Mouse (Mus musculus) hindbrain, embryonic 11.5 days (tissue): ENCODE data around the gene Stk24. TPM values are rescaled to one million over a fixed set of nuclear protein-coding genes. Genes with fewer than 3 reads are reported as not detected.

Experiments used
- ATAC-seq: fragments of 200-750 bp; cut with Nextera tagmentation; 2 replicates; pipeline ENCODE4 v1.8.0; 2017; ENCODE audit warnings: mild to moderate bottlenecking, moderate TSS enrichment, moderate library complexity; ENCODE audit not compliant: low FRiP score
- DNase-seq: peaks from one replicate; pipeline ENCODE4 v3.0.0-alpha.2; 2015; ENCODE audit warnings: low spot score
- H3K27ac ChIP-seq: fragments of 300-500 bp; sonication (generic); 2 replicates; pipeline ENCODE4 v1.5.1; 2014; ENCODE audit warnings: mild to moderate bottlenecking, low read depth, low read length
- H3K27me3 ChIP-seq: fragments of 300-500 bp; sonication (generic); 2 replicates; pipeline ENCODE4 v1.6.1; 2014; ENCODE audit warnings: mild to moderate bottlenecking, low read length, moderate library complexity, mixed read lengths; ENCODE audit not compliant: control insufficient read depth, insufficient read depth
- H3K36me3 ChIP-seq: fragments of 300-500 bp; sonication (generic); 2 replicates; pipeline ENCODE4 v1.6.1; 2014; ENCODE audit warnings: mild to moderate bottlenecking, low read length, moderate library complexity, mixed read lengths; ENCODE audit not compliant: control insufficient read depth, insufficient read depth
- H3K4me1 ChIP-seq: fragments of 300-500 bp; sonication (generic); replicated peaks from 2 replicates; pipeline ENCODE4 v1.6.1; 2014; ENCODE audit warnings: low read length, mixed read lengths; ENCODE audit not compliant: control insufficient read depth, insufficient read depth
- H3K4me2 ChIP-seq: fragments of 300-500 bp; sonication (generic); replicated peaks from 2 replicates; pipeline ENCODE4 v1.6.1; 2014; ENCODE audit warnings: mild to moderate bottlenecking, low read depth, low read length
- H3K4me3 ChIP-seq: fragments of 300-500 bp; sonication (generic); 2 replicates; pipeline ENCODE4 v1.5.1; 2014; ENCODE audit warnings: low read depth, low read length
- H3K9ac ChIP-seq: fragments of 300-500 bp; sonication (generic); 2 replicates; pipeline ENCODE4 v1.6.1; 2014; ENCODE audit warnings: low read depth, low read length
- H3K9me3 ChIP-seq: fragments of 300-500 bp; sonication (generic); 2 replicates; pipeline ENCODE4 v1.6.1; 2016; ENCODE audit warnings: low read length; ENCODE audit not compliant: control insufficient read depth
- WGBS: fragments of 180-500 bp; shearing (Covaris S2); extraction: QIAGEN DNeasy Blood & Tissue Kit; methylation state at CpG from one replicate; pipeline ENCODE4 v1.1.7; 2014; 5-methylcytosine and 5-hydroxymethylcytosine counted together
- polyA plus RNA-seq: library from polyadenylated mRNA; unstranded; fragments of >200 nt; fragmentation: Nextera tagmentation; extraction: Ambion mirVana; gene quantifications from 2 replicates; pipeline ENCODE4 v1.2.1, GENCODE M21; 2014

Stk24 gene
- polyA plus RNA-seq, 1 experiment from 2014 or later, result 33.3 TPM

GRCm38 (mm10) chr14:121351737-121352136 lies 28.1 kb downstream of the Stk24 start:
- Histone ChIP-seq H3K27ac (no peak overlapping the region), H3K36me3 (no peaks in the 10 kb centered on the region), H3K4me1 (no peaks in the 10 kb centered on the region), H3K9ac (no peak overlapping the region), H3K27me3 (no peaks in the 10 kb centered on the region), H3K4me3 (no peak overlapping the region), H3K9me3 (no peaks in the 10 kb centered on the region), H3K4me2 (no peak overlapping the region)
- WGBS, result 92% methylated on average over 4 of the region's 4 CpGs
- DNase-seq (no peak), ATAC-seq (no peak)

GRCm38 (mm10) chr14:121350011-121350410 lies 29.8 kb downstream of the Stk24 start:
- ATAC-seq (no peak), DNase-seq (no peak)
- H3K4me3 ChIP-seq, result no peak overlapping the region
- no peaks in the 10 kb centered on the region for H3K27me3 ChIP-seq
- 84% methylated on average over 8 of the region's 8 CpGs for WGBS
- no peaks in the 10 kb centered on the region for H3K4me1 ChIP-seq
- H3K36me3 ChIP-seq, result no peaks in the 10 kb centered on the region
- H3K9me3 ChIP-seq, result no peaks in the 10 kb centered on the region
- no peak overlapping the region for H3K9ac ChIP-seq
- no peak overlapping the region for H3K4me2 ChIP-seq
- H3K27ac ChIP-seq, result no peak overlapping the region

GRCm38 (mm10) chr14:121349291-121349690 lies 30.5 kb downstream of the Stk24 start:
- no peaks in the 10 kb centered on the region for H3K36me3 ChIP-seq
- H3K9me3 ChIP-seq, result no peaks in the 10 kb centered on the region
- H3K27me3 ChIP-seq, result no peaks in the 10 kb centered on the region
- no peaks in the 10 kb centered on the region for H3K4me1 ChIP-seq
- WGBS, result 88% methylated on average over 5 of the region's 5 CpGs
- ATAC-seq (no peak), DNase-seq (no peak)
- no peak overlapping the region for H3K4me2 ChIP-seq
- H3K27ac ChIP-seq, result no peak overlapping the region
- H3K9ac ChIP-seq, result no peak overlapping the region
- H3K4me3 ChIP-seq, result no peak overlapping the region

GRCm38 (mm10) chr14:121348256-121348655 lies 31.6 kb downstream of the Stk24 start:
- Histone ChIP-seq H3K4me2 (no peak overlapping the region), H3K36me3 (no peaks in the 10 kb centered on the region), H3K4me3 (no peak overlapping the region), H3K9ac (no peak overlapping the region), H3K27ac (no peak overlapping the region), H3K9me3 (no peaks in the 10 kb centered on the region), H3K4me1 (no peaks in the 10 kb centered on the region), H3K27me3 (no peaks in the 10 kb centered on the region)
- no peak for DNase-seq
- WGBS, result 75% methylated on average over 8 of the region's 8 CpGs
- ATAC-seq, result no peak

GRCm38 (mm10) chr14:121347134-121347533 lies 32.7 kb downstream of the Stk24 start:
- no peaks in the 10 kb centered on the region for H3K36me3 ChIP-seq
- no peaks in the 10 kb centered on the region for H3K4me1 ChIP-seq
- no peaks in the 10 kb centered on the region for H3K27me3 ChIP-seq
- H3K4me3 ChIP-seq, result no peak overlapping the region
- no peak for DNase-seq
- H3K27ac ChIP-seq, result no peak overlapping the region
- WGBS, result 95% methylated on average over 10 of the region's 10 CpGs
- no peaks in the 10 kb centered on the region for H3K9me3 ChIP-seq
- no peak for ATAC-seq
- no peak overlapping the region for H3K9ac ChIP-seq
- H3K4me2 ChIP-seq, result no peak overlapping the region

GRCm38 (mm10) chr14:121346654-121347053 lies 33.2 kb downstream of the Stk24 start:
- Histone ChIP-seq H3K4me2 (no peak overlapping the region), H3K9me3 (no peaks in the 10 kb centered on the region), H3K36me3 (no peaks in the 10 kb centered on the region), H3K27ac (no peak overlapping the region), H3K4me1 (no peaks in the 10 kb centered on the region), H3K4me3 (no peak overlapping the region), H3K27me3 (no peaks in the 10 kb centered on the region), H3K9ac (no peak overlapping the region)
- 74% methylated on average over 4 of the region's 4 CpGs for WGBS
- ATAC-seq (no peak), DNase-seq (no peak)

GRCm38 (mm10) chr14:121346053-121346452 lies 33.8 kb downstream of the Stk24 start:
- no peaks in the 10 kb centered on the region for H3K4me1 ChIP-seq
- no peak overlapping the region for H3K4me3 ChIP-seq
- no peak overlapping the region for H3K9ac ChIP-seq
- H3K27me3 ChIP-seq, result no peaks in the 10 kb centered on the region
- no peak overlapping the region for H3K27ac ChIP-seq
- DNase-seq, result peak; percentile 45
- no peaks in the 10 kb centered on the region for H3K9me3 ChIP-seq
- H3K36me3 ChIP-seq, result no peaks in the 10 kb centered on the region
- H3K4me2 ChIP-seq, result no peak overlapping the region
- 80% methylated on average over 4 of the region's 4 CpGs for WGBS
- ATAC-seq, result peak; percentile 38

GRCm38 (mm10) chr14:121344928-121345327 lies 34.9 kb downstream of the Stk24 start:
- Histone ChIP-seq H3K27me3 (no peaks in the 10 kb centered on the region), H3K9me3 (no peaks in the 10 kb centered on the region), H3K27ac (no peak overlapping the region), H3K4me1 (no peaks in the 10 kb centered on the region), H3K4me3 (no peak overlapping the region), H3K4me2 (no peak overlapping the region), H3K36me3 (no peaks in the 10 kb centered on the region), H3K9ac (no peak overlapping the region)
- DNase-seq (no peak), ATAC-seq (no peak)
- 85% methylated on average over 5 of the region's 5 CpGs for WGBS

GRCm38 (mm10) chr14:121342885-121343284 lies 36.9 kb downstream of the Stk24 start:
- no peak overlapping the region for H3K9ac ChIP-seq

More at GRCm38 (mm10) chr14:121342885-121343284, 36.9 kb downstream of the Stk24 start:
- H3K4me1 ChIP-seq, result no peaks in the 10 kb centered on the region
- H3K27me3 ChIP-seq, result no peaks in the 10 kb centered on the region
- no peak overlapping the region for H3K4me2 ChIP-seq
- H3K4me3 ChIP-seq, result no peak overlapping the region
- DNase-seq, result no peak
- 90% methylated on average over 3 of the region's 3 CpGs for WGBS
- no peaks in the 10 kb centered on the region for H3K9me3 ChIP-seq
- ATAC-seq, result no peak
- no peak overlapping the region for H3K27ac ChIP-seq
- H3K36me3 ChIP-seq, result no peaks in the 10 kb centered on the region
